Mouse (Mus musculus) forebrain, embryonic 13.5 days (tissue): Measurements from ENCODE around the gene Gm9837. TPM values are rescaled to one million over a fixed set of nuclear protein-coding genes. Genes with fewer than 3 reads are reported as not detected.

Experiments
- ATAC-seq: fragments of 200-750 bp; cut with Nextera tagmentation; 2 replicates; pipeline ENCODE4 v1.8.0; 2017
- H3K27ac ChIP-seq: fragments of 300-500 bp; sonication (generic); 2 replicates; pipeline ENCODE4 v1.5.1; 2015; ENCODE audit warnings: inconsistent platforms, mild to moderate bottlenecking, moderate library complexity
- H3K27me3 ChIP-seq: fragments of 300-500 bp; sonication (generic); 2 replicates; pipeline ENCODE4 v1.6.1; 2015; ENCODE audit warnings: mild to moderate bottlenecking, inconsistent platforms
- H3K36me3 ChIP-seq: fragments of 300-500 bp; sonication (generic); 2 replicates; pipeline ENCODE4 v1.6.1; 2015; ENCODE audit warnings: mild to moderate bottlenecking, inconsistent platforms; ENCODE audit not compliant: poor library complexity, severe bottlenecking
- H3K4me1 ChIP-seq: fragments of 300-500 bp; sonication (generic); 2 replicates; pipeline ENCODE4 v1.6.1; 2015; ENCODE audit warnings: inconsistent platforms
- H3K4me2 ChIP-seq: fragments of 300-500 bp; sonication (generic); 2 replicates; pipeline ENCODE4 v1.6.1; 2015; ENCODE audit warnings: inconsistent platforms, mild to moderate bottlenecking, moderate library complexity
- H3K4me3 ChIP-seq: fragments of 300-500 bp; sonication (generic); 2 replicates; pipeline ENCODE4 v1.5.1; 2015; ENCODE audit warnings: mild to moderate bottlenecking, inconsistent platforms
- H3K9ac ChIP-seq: fragments of 300-500 bp; sonication (generic); 2 replicates; pipeline ENCODE4 v1.6.1; 2015; ENCODE audit warnings: mild to moderate bottlenecking, inconsistent platforms
- H3K9me3 ChIP-seq: fragments of 300-500 bp; sonication (generic); replicated peaks from 2 replicates; pipeline ENCODE4 v1.6.1; 2016; ENCODE audit warnings: inconsistent platforms
- WGBS: fragments of 180-500 bp; shearing (Covaris S2); methylation state at CpG from one replicate; pipeline ENCODE4 v1.1.7; 2015; 5-methylcytosine and 5-hydroxymethylcytosine counted together
- polyA plus RNA-seq: library from polyadenylated mRNA; unstranded; fragments of >200 nt; fragmentation: Nextera tagmentation; extraction: Ambion mirVana; gene quantifications from 2 replicates; pipeline ENCODE4 v1.2.1, GENCODE M21; 2015

Gene Gm9837
- polyA plus RNA-seq, 1 experiment from 2014 or later: not detected

DNA sequence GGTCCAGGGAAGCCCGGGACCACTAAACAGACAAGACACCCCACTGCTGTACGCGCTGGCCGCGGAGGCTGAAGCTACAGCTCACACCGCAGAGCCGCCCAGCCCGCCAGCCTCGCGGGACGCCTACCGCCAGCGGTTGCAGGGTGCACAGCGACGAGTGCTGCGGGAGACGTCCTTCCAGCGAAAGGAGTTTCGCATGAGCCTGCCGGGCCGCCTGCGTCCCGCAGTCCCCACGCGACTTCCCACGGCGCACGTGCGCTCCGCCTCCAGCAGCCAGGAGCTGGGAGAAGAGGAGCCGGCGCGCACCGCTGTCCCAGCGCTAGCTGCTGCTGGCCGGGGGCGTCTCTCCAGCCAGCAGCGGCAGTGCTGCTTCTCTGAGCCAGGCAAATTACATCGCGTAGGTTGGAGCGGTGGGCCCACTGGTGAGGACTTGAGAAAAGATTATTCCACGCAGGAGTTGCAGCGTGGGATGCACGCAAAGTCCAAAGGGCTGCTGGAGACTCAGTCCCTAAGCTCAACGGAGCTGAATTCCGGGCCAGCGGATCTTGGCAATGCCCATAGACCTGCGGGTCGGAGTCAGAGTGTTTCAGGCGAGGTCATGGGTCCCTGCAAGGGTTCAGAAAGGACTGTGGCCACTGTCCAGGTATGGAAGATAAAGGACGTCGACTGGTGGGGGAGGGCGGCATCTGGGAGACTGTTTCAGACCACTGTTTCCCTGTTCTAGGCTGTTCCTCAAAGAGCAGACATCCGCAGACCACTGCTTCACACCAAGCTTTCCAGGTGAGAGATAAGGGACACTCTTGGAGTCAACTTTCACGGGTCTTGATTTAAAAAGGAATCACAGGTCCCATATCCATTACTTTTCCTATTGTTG, 6.5 kb downstream of the Gm9837 start:
- Histone ChIP-seq H3K36me3 (no peaks in the 10 kb centered on the region), H3K9me3 (no peaks in the 10 kb centered on the region), H3K4me3 (peak overlapping the region; percentile 41), H3K27me3 (peaks cover 78% of the 10 kb centered on the region), H3K4me1 (peaks cover 19% of the 10 kb centered on the region), H3K27ac (no peak overlapping the region), H3K9ac (peak overlapping the region; percentile 54; the same call in 1 of the 2 replicates), H3K4me2 (peak overlapping the region; percentile 85)
- 6% methylated on average over 53 of the region's 55 CpGs for WGBS
- ATAC-seq: no peak

DNA sequence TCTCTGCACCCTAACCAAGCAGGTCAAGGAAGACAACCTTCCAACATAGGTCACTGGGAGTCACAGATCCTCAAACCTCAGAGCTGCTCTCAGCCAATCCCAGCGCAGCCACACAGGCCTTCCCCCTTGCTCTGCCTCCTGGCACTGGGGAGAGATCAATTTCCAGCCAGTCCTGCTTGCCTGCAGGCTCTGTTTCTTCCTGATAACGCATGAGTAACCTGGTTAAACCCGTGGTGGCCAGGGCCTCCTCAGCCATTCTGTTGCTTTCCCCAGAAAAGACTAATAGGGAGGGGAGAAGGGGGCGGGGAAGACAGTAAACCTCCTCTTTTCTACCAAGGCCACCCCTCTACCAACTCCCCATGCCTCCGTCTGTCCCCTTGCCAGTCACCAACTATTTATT, 8.6 kb downstream of the Gm9837 start:
- no peak overlapping the region for H3K4me2 ChIP-seq
- H3K4me3 ChIP-seq: no peak overlapping the region
- peaks cover 23% of the 10 kb centered on the region for H3K4me1 ChIP-seq
- ATAC-seq: no peak
- H3K9me3 ChIP-seq: no peaks in the 10 kb centered on the region
- WGBS: 21% methylated on average over 5 of the region's 5 CpGs
- H3K27ac ChIP-seq: no peak overlapping the region
- no peaks in the 10 kb centered on the region for H3K36me3 ChIP-seq
- no peak overlapping the region for H3K9ac ChIP-seq
- peaks cover 87% of the 10 kb centered on the region for H3K27me3 ChIP-seq

DNA sequence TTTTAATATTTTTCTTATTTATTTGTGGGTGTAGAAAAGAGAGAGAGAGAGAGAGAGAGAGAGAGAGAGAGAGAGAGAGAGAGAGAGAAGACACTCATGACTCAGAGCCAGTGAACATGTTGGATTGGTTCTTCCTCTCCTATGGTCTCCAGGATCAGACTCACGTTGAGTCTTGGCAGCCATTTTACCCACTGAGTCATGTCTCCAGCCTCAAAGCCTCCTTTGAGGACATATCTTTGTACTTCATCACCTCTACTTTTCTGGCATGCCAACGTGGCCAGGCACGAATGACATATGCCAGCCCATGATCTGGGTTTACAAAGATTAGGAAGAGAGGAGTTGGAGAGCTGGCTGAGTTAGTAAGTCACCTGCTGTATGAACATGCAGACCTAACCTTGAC, 10.1 kb downstream of the Gm9837 start:
- Histone ChIP-seq H3K4me3 (no peak overlapping the region), H3K27ac (no peak overlapping the region), H3K9me3 (no peaks in the 10 kb centered on the region), H3K9ac (no peak overlapping the region), H3K4me2 (no peak overlapping the region), H3K4me1 (peaks cover 17% of the 10 kb centered on the region), H3K36me3 (no peaks in the 10 kb centered on the region), H3K27me3 (peaks cover 86% of the 10 kb centered on the region)
- no peak for ATAC-seq
- whole genome bisulfite sequencing: 84% methylated on average over 3 of the region's 3 CpGs

DNA sequence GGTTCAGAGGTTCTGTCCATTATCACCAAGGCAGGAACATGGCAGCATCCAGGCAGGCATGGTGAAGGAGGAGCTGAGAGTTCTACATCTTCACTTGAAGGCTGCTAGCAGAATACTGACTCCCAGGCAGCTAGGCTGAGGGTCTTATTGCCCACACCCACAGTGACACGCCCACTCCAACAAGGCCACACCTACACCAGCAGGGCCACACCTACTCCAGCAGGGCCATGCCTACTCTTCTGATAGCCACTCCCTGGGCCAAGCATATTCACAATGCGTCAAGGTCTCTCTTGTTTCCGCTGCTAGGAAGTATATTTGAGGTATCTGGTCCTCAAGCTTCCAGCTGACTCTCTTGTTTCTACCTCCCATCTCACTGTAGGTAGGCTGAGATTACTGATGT, 11.3 kb downstream of the Gm9837 start:
- Histone ChIP-seq H3K27me3 (peaks cover 74% of the 10 kb centered on the region), H3K9ac (no peak overlapping the region), H3K9me3 (no peaks in the 10 kb centered on the region), H3K4me1 (peaks cover 16% of the 10 kb centered on the region), H3K36me3 (no peaks in the 10 kb centered on the region), H3K4me3 (no peak overlapping the region), H3K27ac (no peak overlapping the region), H3K4me2 (no peak overlapping the region)
- no peak for ATAC-seq
- 67% methylated on average over 3 of the region's 3 CpGs for WGBS

DNA sequence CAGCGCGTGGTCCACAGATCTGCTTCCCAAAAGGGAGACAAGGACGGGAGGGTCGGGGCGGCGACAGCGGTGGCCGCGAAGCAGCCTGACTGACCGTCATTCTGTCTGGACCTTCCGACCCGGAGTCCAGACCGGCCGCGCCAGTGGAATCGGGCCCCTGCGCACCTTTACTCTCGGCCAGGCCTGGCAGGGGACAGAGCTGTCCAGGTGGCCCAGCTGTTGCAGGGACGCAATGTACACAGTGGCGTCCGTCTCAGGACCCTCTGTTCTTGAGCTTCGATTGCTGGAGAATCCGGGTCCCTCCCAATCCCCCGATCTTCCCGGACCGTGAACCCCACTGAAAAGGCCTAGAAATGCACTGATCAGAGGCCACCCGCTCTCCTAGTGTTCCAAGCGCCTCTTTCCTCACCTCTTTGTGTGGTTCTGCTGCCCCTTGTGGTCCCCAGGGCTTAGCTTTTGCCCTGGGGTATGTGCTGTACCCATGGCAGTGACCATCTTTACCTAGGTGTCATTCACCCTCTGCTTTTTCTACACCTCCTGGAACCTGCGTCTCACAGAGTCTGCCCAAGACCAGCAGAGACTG, 12.8 kb downstream of the Gm9837 start:
- Histone ChIP-seq H3K27ac (no peak overlapping the region), H3K4me1 (peaks cover 6% of the 10 kb centered on the region), H3K36me3 (no peaks in the 10 kb centered on the region), H3K4me2 (peak overlapping the region; percentile 75), H3K27me3 (peaks cover 59% of the 10 kb centered on the region), H3K9me3 (no peaks in the 10 kb centered on the region), H3K4me3 (peak overlapping the region; percentile 46), H3K9ac (peak overlapping the region; percentile 58)
- no peak for ATAC-seq
- 3% methylated on average over 29 of the region's 29 CpGs for WGBS

DNA sequence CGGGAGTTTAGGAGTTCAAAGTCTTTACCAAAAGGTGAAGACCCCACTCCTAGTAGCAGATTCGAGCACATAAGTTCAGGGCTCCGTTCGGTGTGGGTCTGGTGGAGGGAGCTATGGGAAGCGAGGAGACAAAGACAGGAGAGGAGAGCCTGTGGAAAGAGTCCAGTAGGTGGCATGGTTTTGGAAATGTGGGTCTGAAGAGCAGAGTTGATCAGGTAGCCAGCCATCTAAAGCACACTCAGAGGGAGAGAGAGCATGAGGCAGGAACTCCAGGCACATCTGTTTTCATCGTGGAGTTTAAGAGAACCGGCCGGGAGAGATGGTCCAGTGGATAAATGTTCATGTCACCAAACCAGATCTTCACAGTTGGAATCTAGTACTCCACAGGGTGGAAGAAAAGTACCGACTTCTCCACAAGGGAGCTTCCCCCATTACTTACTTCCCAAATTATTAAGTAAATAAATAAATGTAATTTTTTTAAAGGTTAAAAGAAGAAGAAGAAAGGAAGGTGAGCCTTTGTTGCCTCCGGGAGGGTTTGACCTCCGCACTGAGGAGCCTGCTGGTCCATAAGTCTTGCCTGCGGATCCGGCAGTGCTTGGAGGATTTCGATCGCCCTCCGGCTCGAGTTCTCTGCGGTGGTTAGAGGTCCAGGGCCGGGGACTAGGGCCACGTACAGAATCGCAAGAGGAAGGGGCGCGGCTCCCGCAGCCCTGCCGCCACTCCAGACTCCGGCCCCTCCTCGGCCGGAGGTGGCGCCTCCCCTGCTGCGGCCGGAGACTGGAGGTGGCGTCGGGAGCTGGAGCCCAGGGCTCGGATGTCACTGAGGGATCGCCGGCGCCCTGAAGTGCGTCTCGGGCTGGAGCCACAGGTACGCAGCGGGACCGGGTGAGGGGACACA, 13.6 kb downstream of the Gm9837 start, which contains the start of the genes Gm10447 and Shroom1:
TSS of gene Gm10447 (minus strand) at position 637 of the 898 bp plus-strand sequence.
TSS of gene Shroom1 (plus strand) at position 732 of the 898 bp plus-strand sequence.
- peak within 1 kb of the TSS; percentile 58 for H3K9ac ChIP-seq
- H3K36me3 ChIP-seq: no peaks in the 10 kb centered on the region
- 4% methylated on average over 42 of the region's 42 CpGs for WGBS
- H3K4me1 ChIP-seq: peaks cover 6% of the 10 kb centered on the region
- 0 out of 2 replicates have a peak, but pooled peaks have one; percentile 21 for ATAC-seq
- H3K27me3 ChIP-seq: peaks cover 51% of the 10 kb centered on the region
- peak within 1 kb of the TSS; percentile 46 for H3K4me3 ChIP-seq
- peak within 1 kb of the TSS; percentile 75 for H3K4me2 ChIP-seq
- no peak within 1 kb of the TSS for H3K27ac ChIP-seq
- no peaks in the 10 kb centered on the region for H3K9me3 ChIP-seq

DNA sequence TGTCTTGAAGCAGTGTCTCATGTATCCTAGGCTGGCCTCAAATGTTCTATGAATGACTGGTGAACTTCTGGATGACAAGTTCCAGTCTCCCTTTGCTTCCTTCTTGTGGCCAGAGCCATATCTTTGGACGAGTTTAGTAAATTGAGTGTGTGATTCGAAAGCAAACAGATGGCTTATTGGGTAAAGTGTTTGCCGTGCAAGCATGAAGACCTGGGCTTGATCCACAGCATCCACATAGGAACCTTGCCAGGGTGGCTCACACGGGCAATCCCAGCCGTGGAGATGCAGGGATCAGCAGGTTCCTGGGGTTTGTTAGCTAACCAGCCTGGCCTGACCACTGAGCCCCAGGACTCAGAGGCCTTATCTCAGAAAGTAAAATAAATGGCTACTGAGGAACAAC, 17.2 kb downstream of the Gm9837 start:
- H3K4me1 ChIP-seq: peaks cover 6% of the 10 kb centered on the region
- WGBS: 87% methylated on average over 5 of the region's 5 CpGs
- H3K27me3 ChIP-seq: peaks cover 27% of the 10 kb centered on the region
- H3K4me3 ChIP-seq: no peak overlapping the region
- no peak overlapping the region for H3K27ac ChIP-seq
- no peaks in the 10 kb centered on the region for H3K9me3 ChIP-seq
- no peaks in the 10 kb centered on the region for H3K36me3 ChIP-seq
- H3K4me2 ChIP-seq: no peak overlapping the region
- ATAC-seq: no peak
- H3K9ac ChIP-seq: no peak overlapping the region

DNA sequence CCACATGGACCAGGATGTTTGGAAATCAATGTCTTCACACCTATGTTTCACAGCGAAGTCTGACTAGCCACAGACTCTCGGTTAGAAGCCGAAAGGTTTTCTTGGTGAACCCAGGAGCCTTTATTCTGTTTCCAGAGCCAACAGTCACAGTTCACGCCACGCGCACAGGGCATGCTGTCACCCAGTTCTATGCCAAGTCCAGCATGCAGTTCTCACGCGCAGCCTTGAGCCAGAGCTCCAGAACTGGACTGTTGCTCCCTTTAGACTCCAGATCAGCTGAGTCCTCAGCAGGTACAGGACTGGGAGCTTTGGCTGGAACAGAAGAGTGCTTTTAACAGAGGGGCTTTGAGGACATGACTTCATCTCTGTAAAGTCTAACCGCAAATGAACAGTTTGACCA, 17.9 kb downstream of the Gm9837 start:
- no peak for ATAC-seq
- peaks cover 20% of the 10 kb centered on the region for H3K27me3 ChIP-seq
- H3K9me3 ChIP-seq: no peaks in the 10 kb centered on the region
- peaks cover 5% of the 10 kb centered on the region for H3K4me1 ChIP-seq
- 97% methylated on average over 9 of the region's 9 CpGs for WGBS
- no peak overlapping the region for H3K27ac ChIP-seq
- H3K4me3 ChIP-seq: no peak overlapping the region
- no peak overlapping the region for H3K4me2 ChIP-seq
- H3K36me3 ChIP-seq: no peaks in the 10 kb centered on the region
- H3K9ac ChIP-seq: no peak overlapping the region

DNA sequence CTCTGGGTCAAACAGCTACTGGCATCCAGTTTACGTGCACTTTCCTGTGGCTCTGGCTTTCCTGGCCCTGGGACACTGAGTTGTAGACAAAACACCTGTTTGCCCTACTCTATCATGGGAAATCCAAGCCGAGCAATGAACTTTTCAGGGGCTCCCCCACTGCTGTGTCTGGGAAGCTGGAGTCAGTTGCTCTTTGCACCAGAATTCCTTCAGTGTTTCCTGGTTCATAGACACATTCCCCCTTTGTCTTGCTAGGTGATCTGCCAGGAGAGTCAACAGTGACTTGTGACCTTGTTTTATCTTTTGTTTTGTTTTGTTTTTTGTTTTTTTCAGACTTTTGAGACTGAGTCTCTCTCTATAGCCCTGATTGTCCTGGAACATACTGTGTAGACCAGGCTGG, 18.9 kb downstream of the Gm9837 start:
- peaks cover 11% of the 10 kb centered on the region for H3K27me3 ChIP-seq
- H3K4me2 ChIP-seq: no peak overlapping the region
- no peaks in the 10 kb centered on the region for H3K9me3 ChIP-seq
- H3K36me3 ChIP-seq: no peaks in the 10 kb centered on the region
- no peaks in the 10 kb centered on the region for H3K4me1 ChIP-seq
- H3K9ac ChIP-seq: no peak overlapping the region
- WGBS: 83% methylated on average over 2 of the region's 2 CpGs
- H3K4me3 ChIP-seq: no peak overlapping the region
- H3K27ac ChIP-seq: no peak overlapping the region
- ATAC-seq: no peak

DNA sequence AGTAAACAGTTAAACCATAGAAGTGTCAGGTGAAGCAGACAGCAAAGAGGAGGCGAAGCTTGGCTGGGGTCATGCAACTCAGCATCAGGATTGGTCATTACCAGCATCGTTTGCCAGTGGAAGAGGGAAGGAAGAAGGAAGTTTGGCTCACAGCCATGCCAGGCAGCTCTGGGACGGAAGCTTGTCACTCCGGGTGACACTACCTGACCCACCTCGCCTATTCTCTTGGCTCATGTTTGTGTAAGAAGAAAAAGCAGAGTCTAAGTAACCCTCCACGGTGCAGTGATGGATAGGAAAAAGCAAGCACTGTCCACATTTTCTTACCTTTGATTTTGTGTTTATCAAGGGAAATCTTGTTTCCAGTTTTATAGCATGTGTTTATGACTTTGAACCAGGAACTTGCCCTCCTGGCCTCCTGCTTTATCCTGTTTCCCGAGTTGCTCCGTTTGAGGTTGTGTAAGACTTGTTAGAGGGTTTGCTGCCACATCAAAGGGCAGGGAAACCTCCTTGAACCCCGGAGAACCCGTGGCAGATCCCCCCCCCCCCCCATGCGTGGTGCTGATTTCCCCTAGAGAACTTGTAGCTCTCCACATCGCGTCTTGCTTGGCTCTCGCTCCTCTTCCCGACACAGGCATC, 20.1 kb downstream of the Gm9837 start:
- Histone ChIP-seq H3K27ac (no peak overlapping the region), H3K4me1 (no peaks in the 10 kb centered on the region)

DNA sequence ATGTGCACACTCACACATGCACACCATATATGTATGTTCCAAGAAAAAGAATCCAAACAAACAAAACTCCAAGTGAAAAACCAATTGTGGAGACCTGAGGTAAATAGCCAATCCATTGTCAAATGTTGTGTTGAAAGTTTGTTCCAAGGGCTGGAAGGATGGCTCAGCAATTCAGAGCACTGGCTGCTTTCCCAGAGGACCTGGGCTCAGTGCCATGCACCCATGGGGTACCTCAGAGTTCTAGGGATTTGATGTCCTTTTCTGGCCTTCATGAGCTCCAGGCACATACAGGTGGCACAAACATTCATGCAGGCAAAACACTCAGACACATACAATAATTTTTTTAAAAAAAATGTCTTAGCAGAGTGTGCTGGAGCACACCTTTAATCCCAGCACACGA, 21.8 kb downstream of the Gm9837 start:
- WGBS: 95% methylated on average over 1 of the region's 1 CpGs
- Histone ChIP-seq H3K9ac (no peak overlapping the region), H3K27me3 (no peaks in the 10 kb centered on the region), H3K4me1 (no peaks in the 10 kb centered on the region), H3K4me3 (no peak overlapping the region), H3K27ac (no peak overlapping the region), H3K9me3 (no peaks in the 10 kb centered on the region), H3K36me3 (no peaks in the 10 kb centered on the region), H3K4me2 (no peak overlapping the region)
- ATAC-seq: no peak

More for the DNA sequence above, 20.1 kb downstream of the Gm9837 start:
- H3K9ac ChIP-seq: no peak overlapping the region
- H3K4me3 ChIP-seq: no peak overlapping the region
- ATAC-seq: no peak
- H3K27me3 ChIP-seq: no peaks in the 10 kb centered on the region
- 70% methylated on average over 15 of the region's 15 CpGs for WGBS
- H3K4me2 ChIP-seq: no peak overlapping the region
- no peaks in the 10 kb centered on the region for H3K9me3 ChIP-seq
- H3K36me3 ChIP-seq: no peaks in the 10 kb centered on the region
